Mouse (Mus musculus) c-Kit-negative CD71-positive TER-119-positive erythroid progenitor cells, embryonic 14.5 days (primary cell): ENCODE results near the gene Gm10521.
"Not testable (repeated sequence)": the region's sequence is repeated elsewhere in the genome, so short reads cannot be mapped to it uniquely, and the experiment has no call there.

Source experiments
- DNase-seq: peaks from one replicate; pipeline ENCODE4 v3.0.0-alpha.2; 2013; ENCODE audit warnings: low read depth, low spot score

Gm10521 gene

GRCm38 (mm10) chr1:171895364-171895763 is at the start of gene Gm10521:
Gm10521 (plus strand) TSS chr1:171895664.
- DNase-seq: not testable (repeated sequence)

- DNase-seq: no peak
Measured at GRCm38 (mm10) chr1:171848201-171848600, 47.3 kb upstream of the Gm10521 start.

- no peak for DNase-seq
Measured at GRCm38 (mm10) chr1:171848757-171849156, 46.7 kb upstream of the Gm10521 start.

- no peak for DNase-seq
Measured at GRCm38 (mm10) chr1:171849454-171849853, 46.0 kb upstream of the Gm10521 start.

- no peak for DNase-seq
Measured at GRCm38 (mm10) chr1:171865467-171865866, 30.0 kb upstream of the Gm10521 start.

GRCm38 (mm10) chr1:171886989-171887388 is 8.5 kb upstream of the Gm10521 start:
- DNase-seq: no peak

- no peak for DNase-seq
Measured at GRCm38 (mm10) chr1:171904011-171904410, 8.5 kb downstream of the Gm10521 start.

- no peak for DNase-seq
Measured at GRCm38 (mm10) chr1:171915638-171916458, 20.4 kb downstream of the Gm10521 start.

- DNase-seq: no peak
Measured at GRCm38 (mm10) chr1:171917305-171918039, 22.0 kb downstream of the Gm10521 start, which contains the start of gene Slamf6. Slamf6 (plus strand) TSS chr1:171917515.

GRCm38 (mm10) chr1:171918136-171918920 is 22.9 kb downstream of the Gm10521 start:
- DNase-seq: no peak

- no peak for DNase-seq
Measured at GRCm38 (mm10) chr1:171919193-171919592, 23.7 kb downstream of the Gm10521 start.

- no peak for DNase-seq
Measured at GRCm38 (mm10) chr1:171919901-171920510, 24.5 kb downstream of the Gm10521 start.

- no peak for DNase-seq
Measured at GRCm38 (mm10) chr1:171920989-171921621, 25.6 kb downstream of the Gm10521 start.

GRCm38 (mm10) chr1:171921641-171922040 is 26.2 kb downstream of the Gm10521 start:
- no peak for DNase-seq

- DNase-seq: no peak
Measured at GRCm38 (mm10) chr1:171922844-171923243, 27.4 kb downstream of the Gm10521 start.

- DNase-seq: no peak
Measured at GRCm38 (mm10) chr1:171924900-171925299, 29.4 kb downstream of the Gm10521 start.

- no peak for DNase-seq
Measured at GRCm38 (mm10) chr1:171933851-171934250, 38.4 kb downstream of the Gm10521 start.

GRCm38 (mm10) chr1:171938952-171939948 is 43.8 kb downstream of the Gm10521 start:
- DNase-seq: no peak

GRCm38 (mm10) chr1:171940626-171941025 is 45.2 kb downstream of the Gm10521 start:
- DNase-seq: no peak
